Mouse (Mus musculus): ENCODE measurements around the gene Ncoa7.

Ncoa7 gene

DNA sequence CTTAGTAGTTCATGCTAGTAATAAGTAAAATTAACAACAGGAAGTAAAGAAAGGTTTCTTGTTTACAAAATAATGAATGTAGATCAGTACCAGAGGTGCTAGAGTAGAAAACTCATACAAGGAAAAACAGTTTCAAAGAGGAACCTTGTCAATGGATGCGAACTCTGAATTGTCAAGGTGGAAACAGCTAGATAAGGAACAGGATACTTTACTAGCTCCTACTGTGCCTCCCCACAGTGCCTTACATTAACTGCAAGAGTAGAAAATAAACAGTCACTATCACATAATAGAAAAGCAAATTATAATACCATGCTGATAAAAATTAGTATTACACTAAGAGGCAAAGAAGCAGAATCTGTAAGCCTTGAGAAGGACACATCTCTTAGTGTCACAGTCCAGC, 217.4 kb downstream of the Ncoa7 start:
- no peak for DNase-seq (ENCODE audit: low spot score)

Data from spleen, adult 12 weeks (tissue).